Mouse (Mus musculus): ENCODE data around the gene Zdhhc17. TPM values are rescaled to one million over a fixed set of nuclear protein-coding genes. Genes with fewer than 3 reads are reported as not detected.
A peak's percentile ranks its signal among the peaks of the same experiment; 100 is the strongest.

The Zdhhc17 gene
- 10 to 100 TPM; 19.7 to 22.7 TPM for polyA plus RNA-seq (2017; shearing (Covaris generic))

- peak; percentile 83 for ATAC-seq
Measured at GRCm38 (mm10) chr10:111009641-111010479, at the start of gene Zdhhc17. Gene Zdhhc17, minus strand, starts transcription at chr10:111010140.

- no peak for ATAC-seq
Measured at GRCm38 (mm10) chr10:111055770-111056169, 45.8 kb upstream of the Zdhhc17 start.

- no peak for ATAC-seq
Measured at GRCm38 (mm10) chr10:111051606-111052005, 41.7 kb upstream of the Zdhhc17 start.

GRCm38 (mm10) chr10:111050511-111050910, 40.6 kb upstream of the Zdhhc17 start:
- ATAC-seq, result no peak

DNA sequence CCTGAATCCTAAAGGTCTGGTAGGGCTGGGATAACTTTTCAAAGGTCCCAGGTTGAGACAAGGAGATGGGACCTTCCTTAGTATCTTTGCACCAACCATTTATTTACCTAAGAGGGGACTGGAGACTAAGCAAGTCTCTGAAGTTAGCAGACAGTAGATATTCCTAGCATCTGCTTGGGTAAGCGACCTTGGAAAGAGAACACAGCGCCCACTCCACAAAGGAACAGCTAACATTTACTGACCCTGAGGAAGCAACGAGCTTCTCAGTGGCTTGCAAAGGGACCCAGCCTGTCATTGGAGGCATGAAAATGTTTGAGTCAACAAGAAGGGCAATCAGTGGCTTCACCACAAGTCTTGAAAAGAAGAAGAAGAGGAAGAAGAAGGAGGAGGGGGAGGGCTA, 40.1 kb upstream of the Zdhhc17 start:
- ATAC-seq, result no peak

DNA sequence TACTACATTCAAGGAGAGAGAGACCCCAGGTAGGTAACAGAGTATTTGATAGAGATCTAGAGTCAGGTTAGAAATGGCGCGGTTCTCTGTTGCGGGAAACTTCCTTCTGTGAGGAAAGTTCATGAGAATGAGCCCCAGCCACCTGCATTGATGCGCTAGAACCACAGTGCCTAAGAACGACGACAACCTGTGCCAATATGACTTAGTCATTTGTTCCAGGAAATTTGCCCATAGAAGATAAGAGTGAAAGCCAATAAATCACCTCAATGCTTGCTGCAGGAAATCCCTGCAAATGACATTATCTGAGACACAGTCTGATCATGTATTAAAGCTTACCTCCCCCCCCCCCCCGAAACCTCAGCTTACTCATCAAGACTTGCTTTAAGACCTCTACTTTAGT, 38.0 kb upstream of the Zdhhc17 start:
- no peak for ATAC-seq

GRCm38 (mm10) chr10:111040078-111040656, 30.2 kb upstream of the Zdhhc17 start:
- no peak for ATAC-seq

DNA sequence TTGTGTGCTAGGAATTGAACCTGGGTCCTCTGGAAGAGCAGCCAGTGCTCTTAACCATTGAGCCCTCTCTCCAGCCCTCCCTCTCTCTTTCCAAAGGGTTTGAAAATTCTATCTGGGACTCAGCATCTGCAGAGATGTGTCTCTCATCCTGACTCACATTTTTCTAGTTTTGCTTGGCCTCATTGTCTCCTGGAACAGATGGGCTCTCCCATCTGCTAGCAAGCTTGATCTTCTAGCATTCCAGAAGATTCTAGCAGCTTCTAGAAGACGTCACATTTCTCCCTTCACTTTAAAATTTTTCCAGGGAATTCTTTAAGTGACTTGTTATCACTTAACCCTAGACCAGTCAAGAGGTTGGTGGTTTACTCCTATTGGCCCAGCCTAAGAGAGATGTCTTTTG, 26.9 kb upstream of the Zdhhc17 start:
- no peak for ATAC-seq

DNA sequence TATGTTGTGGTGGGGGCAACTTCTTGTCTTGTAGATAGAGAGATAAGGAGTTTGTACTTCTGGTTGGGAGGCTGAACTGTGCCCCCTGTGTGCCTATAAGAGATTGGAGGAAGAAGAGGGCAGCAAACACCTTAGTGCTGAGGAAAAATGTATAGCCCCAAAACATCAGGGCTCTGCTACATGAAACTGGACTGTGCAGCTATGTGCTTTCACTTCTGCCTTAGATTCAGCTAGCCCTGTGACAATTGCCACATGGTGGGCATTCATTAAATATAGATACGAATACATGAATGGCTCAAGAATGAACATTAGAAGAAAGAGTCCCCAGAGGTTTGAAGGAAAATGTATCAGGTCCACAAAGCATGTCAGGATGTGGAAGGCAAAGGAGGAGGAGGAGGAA, 25.2 kb upstream of the Zdhhc17 start:
- ATAC-seq, result no peak

DNA sequence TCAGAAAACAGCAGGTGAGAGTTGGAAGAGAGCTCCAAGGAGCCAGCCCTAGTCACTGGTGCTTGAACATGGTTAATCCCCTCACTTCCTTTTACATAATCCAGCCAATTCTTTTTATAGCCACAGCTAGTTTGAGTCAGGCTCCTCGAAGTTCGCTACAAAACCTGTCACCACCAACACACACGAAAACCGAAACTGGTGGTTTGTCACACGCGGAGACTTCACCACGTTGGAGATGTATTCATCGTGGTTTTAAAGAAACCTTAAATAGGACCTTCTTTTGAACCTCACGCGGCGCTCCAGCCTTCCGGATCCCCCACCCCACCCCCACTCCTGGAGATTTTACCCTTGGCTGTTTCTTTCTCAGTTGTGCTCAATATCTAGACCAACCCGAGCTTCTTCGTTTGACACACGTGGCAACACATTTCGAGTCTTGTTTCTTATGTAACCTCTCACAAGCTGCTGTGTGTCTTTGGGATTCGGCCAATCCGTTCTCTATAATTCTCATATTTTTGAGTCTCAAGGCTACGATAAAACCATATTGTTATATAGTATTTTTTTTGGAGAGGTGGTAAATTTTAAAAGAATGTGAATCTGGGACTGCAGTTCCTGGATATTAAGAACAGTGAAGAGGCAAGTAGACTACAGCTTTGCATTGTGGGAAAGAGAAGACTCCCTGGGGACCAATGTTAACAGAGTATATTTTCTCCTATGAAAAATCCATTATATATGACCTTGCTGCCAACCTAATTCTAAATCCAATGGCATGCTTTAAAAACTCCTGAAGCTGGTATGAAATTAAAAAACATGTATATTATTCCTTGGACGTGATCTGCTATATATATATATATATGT, 21.8 kb upstream of the Zdhhc17 start:
- peak; percentile 82 for ATAC-seq

- no peak for ATAC-seq
Measured at GRCm38 (mm10) chr10:111030845-111031244, 20.9 kb upstream of the Zdhhc17 start.

GRCm38 (mm10) chr10:111026106-111026505, 16.2 kb upstream of the Zdhhc17 start:
- no peak for ATAC-seq

DNA sequence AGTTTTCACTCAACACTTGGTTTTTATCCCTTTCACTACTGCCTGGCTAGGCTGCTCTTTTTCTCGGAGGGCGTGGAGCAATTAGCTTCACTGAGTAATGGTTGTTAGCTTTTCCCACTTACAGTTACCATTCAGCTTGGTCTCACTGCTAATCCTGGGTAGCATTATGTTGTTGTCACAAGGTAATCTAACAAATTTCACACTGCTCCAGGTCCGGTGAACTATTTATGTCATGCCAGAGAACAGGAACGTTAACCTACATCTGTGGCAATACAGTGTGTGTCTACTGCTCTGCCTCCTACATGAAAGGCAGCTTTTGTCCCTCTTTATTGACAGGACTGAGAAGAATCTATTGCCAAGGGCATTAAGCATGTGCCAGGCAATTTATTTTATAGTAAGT, 14.8 kb upstream of the Zdhhc17 start:
- ATAC-seq, result no peak

DNA sequence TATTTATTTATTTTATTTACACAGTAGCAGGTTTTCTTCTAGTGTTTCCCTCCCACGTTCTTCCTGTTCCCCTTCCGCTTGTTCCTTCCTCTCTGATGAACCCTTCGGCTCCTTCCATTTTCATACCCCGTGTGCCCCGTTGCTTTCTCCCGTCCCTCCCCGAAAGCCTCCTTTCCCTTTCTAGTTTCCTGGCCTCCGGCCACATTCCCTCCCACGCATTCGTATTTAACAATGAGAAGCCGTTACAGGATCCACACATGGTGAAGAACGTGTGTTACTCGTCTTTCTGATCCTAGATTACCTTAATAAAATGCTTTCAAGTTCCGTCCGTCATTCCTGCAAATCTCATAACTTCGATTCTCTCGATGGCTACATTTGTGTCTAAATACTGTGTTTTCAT, 4.5 kb upstream of the Zdhhc17 start:
- ATAC-seq, result no peak

DNA sequence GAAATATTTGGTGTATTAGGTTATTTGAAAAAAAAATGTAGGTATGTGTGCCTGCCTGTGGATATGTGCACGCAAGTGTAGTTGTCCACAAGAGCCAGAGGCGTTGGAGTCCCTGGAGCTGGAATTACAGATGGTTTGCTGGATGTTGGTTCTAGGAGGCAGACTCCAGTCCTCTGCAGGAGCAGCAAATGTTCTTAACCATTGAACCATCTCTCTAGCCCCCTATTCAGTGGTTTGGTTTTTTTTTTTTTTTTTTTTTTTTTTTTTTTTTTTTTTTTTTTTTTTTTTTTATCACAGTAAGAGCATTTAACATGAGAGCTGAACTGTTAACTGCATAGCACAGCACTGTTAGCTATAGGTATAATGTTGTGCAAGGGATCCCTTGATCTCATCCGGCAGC, 3.3 kb upstream of the Zdhhc17 start:
- ATAC-seq, result no peak

DNA sequence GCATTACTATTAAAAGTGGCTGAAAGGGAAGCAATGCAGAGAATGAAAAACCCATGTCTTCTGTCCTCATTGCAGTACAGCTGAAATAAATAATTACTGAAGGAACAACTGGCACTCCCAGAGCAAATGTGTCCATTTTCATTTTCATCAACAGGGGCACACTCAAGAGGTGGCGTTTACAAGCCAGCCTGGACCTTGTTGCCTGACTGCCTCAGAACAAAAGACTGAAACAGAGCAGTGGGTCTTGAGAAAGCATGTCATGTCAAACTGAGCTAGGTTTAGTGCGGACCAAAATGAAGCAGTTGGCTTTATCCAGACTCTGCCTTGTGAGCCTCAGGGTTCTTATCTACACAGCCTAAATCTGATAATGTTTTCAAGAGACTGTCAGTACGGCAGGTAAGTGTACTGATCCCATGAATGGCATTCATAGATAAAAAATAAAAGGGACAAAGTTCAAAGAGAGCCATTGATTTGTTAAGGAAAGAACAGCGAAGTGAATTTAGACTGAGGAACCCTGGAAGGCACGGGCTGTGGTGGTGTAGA, 2.6 kb upstream of the Zdhhc17 start:
- no peak for ATAC-seq

GRCm38 (mm10) chr10:111011226-111011765, 1.4 kb upstream of the Zdhhc17 start:
- no peak for ATAC-seq

DNA sequence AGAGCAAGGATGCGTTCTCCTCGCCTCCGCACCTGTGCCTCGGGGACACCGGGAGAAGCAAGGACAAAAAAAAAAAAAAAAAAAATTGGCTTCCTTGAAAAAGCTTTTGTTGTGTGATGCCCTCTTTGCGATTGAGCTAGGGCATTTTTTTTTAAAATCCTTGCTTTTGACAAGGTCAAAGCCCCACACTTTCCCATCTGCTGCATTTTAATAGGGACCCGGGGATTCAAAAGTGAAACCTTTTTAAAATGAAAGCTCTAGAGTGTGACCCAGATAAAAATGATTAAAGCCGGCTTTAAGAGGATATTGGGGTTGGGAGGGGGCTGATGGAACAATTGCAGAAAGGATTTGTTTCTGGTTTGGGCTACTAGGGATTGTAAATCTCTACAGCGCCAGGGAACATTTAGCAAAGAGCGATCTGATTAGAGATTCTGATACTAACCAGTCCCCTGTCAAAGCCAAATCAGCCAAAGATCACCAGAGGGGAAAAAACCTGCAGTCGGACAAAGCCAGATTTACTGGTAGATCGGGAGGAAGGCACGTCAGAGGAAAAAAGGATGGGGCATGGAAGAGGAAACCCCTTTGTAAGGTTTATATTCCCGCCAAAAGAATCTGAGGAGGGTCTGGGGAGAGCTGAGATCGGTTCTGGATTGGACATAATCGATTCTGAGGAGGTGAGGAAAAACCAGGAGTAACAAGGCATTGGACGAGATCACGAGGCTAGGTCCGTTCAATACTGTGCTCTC, 713 bp upstream of the Zdhhc17 start:
- ATAC-seq, result peak; percentile 35

GRCm38 (mm10) chr10:111009113-111009640, 763 bp downstream of the Zdhhc17 start:
- ATAC-seq, result no peak

GRCm38 (mm10) chr10:111007687-111008086, 2.3 kb downstream of the Zdhhc17 start:
- no peak for ATAC-seq

GRCm38 (mm10) chr10:111005611-111006488, 4.1 kb downstream of the Zdhhc17 start:
- ATAC-seq, result no peak
